Mouse (Mus musculus): ENCODE results near the gene Gabarapl1. TPM values are rescaled to one million over a fixed set of nuclear protein-coding genes. Genes with fewer than 3 reads are reported as not detected.

Gene Gabarapl1
- polyA plus RNA-seq, 1 experiment from 2014 or later, result 16.3 TPM

DNA sequence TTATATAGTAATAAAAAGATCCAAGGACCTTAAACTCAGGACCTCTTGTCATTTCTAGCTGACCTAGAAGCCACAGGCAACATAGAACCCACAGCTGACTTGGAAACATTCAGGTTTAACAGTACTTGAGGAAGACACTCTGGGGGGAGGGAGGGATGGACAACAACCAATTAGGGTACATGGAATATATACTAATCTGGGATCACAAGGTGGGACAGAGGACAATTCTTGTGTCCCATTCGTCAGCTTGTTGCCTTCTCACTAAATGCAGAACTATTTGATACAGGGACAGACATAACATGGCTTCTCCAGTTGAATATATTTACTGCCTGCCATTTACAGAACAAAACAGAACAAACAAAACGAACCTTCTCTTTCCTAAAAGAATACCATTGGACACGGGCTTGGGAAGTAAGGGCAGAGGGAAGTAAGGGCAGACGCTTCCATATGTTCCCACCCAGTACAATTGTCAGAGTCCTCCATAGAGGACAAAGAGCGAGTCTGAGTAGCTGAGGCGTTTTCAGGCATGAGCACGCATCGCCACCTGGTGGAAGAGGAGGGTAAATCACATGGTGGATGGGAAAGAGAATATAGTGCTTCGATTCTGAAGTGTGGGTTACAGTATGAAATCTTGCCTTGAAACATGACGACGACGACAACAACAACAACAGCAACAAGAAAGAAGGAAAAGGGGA lies 26.1 kb downstream of the Gabarapl1 start:
- ATAC-seq (ENCODE audit: insufficient number of reproducible peaks, insufficient read depth, low FRiP score, low read depth), result no peak
- no peak overlapping the region for H3K27ac ChIP-seq (replicated peaks in 1 of 2; ENCODE audit: control insufficient read depth in 1 of 2, insufficient read depth in 1 of 2, low read depth in 2 of 2, low read length in 2 of 2)
- H3K36me3 ChIP-seq (ENCODE audit: control insufficient read depth, insufficient read depth, low read length), result no peaks in the 10 kb centered on the region
- no peak overlapping the region for H3K9ac ChIP-seq (ENCODE audit: low read length)
- H3K9me3 ChIP-seq (ENCODE audit: control insufficient read depth, low read length), result no peaks in the 10 kb centered on the region
- H3K4me1 ChIP-seq (ENCODE audit: control insufficient read depth in 2 of 2, insufficient read depth in 2 of 2, low read length in 2 of 2), result peaks cover 4 to 7% of the 10 kb centered on the region in 2 experiments; a peak in 2 of 4 replicates
- no peak overlapping the region for H3K4me2 ChIP-seq (ENCODE audit: low read length)
- WGBS, result 19% methylated on average over 12 of the region's 12 CpGs
- no peak overlapping the region for H3K4me3 ChIP-seq (ENCODE audit: control insufficient read depth in 1 of 2, insufficient read depth in 1 of 2, low read depth in 1 of 2, low read length in 2 of 2)
- no peaks in the 10 kb centered on the region for H3K27me3 ChIP-seq (ENCODE audit: control insufficient read depth, insufficient read depth, low read length)

DNA sequence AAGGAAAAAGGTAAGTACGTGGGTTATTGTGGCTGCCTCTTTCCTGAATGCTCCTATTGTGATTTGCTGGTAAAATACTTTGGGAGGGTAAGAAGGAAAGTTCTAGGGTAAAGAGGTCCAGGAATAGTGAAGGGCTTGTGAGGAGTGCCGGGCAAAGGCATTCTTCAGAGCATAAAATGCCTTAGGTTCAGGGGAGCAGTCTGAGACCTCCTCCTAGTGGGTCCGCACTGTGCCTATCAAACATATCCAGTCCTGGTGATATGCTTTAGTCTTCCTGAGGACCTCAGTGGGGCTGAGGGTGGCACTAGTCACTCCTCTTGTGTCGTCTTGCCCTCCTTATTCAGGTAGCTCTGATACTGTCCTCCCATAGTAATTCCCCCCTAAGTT lies 26.7 kb downstream of the Gabarapl1 start:
- no peaks in the 10 kb centered on the region for H3K36me3 ChIP-seq (ENCODE audit: control insufficient read depth, insufficient read depth, low read length)
- H3K4me3 ChIP-seq (ENCODE audit: control insufficient read depth in 1 of 2, insufficient read depth in 1 of 2, low read depth in 1 of 2, low read length in 2 of 2), result no peak overlapping the region
- no peak overlapping the region for H3K4me2 ChIP-seq (ENCODE audit: low read length)
- WGBS, result 41% methylated on average over 4 of the region's 4 CpGs
- ATAC-seq (ENCODE audit: insufficient number of reproducible peaks, insufficient read depth, low FRiP score, low read depth), result no peak
- no peaks in the 10 kb centered on the region for H3K27me3 ChIP-seq (ENCODE audit: control insufficient read depth, insufficient read depth, low read length)
- H3K4me1 ChIP-seq (ENCODE audit: control insufficient read depth in 2 of 2, insufficient read depth in 2 of 2, low read length in 2 of 2), result peaks cover 4 to 7% of the 10 kb centered on the region in 2 experiments; a peak in 2 of 4 replicates
- H3K9ac ChIP-seq (ENCODE audit: low read length), result no peak overlapping the region
- no peak overlapping the region for H3K27ac ChIP-seq (replicated peaks in 1 of 2; ENCODE audit: control insufficient read depth in 1 of 2, insufficient read depth in 1 of 2, low read depth in 2 of 2, low read length in 2 of 2)
- H3K9me3 ChIP-seq (ENCODE audit: control insufficient read depth, low read length), result no peaks in the 10 kb centered on the region

DNA sequence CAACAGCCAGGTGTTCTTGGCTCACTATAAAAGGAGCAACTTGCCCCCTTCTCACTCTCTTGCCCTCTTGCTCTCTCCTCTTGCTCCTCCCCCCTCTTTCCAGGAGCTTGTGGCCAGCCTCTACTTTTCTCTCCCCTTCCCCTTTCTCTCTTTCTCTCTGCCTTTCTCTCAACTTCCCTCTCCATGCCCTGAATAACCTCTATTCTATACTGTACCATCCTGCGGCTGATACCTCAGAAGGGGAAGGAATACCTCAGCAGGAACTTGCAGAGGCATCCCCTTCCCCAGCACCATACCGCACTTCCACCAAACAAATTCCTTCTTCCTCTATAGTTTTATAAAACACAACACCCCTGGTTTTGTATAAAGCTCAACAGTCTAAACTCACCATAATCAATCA lies 32.3 kb downstream of the Gabarapl1 start:
- WGBS, result 76% methylated on average over 2 of the region's 2 CpGs

DNA sequence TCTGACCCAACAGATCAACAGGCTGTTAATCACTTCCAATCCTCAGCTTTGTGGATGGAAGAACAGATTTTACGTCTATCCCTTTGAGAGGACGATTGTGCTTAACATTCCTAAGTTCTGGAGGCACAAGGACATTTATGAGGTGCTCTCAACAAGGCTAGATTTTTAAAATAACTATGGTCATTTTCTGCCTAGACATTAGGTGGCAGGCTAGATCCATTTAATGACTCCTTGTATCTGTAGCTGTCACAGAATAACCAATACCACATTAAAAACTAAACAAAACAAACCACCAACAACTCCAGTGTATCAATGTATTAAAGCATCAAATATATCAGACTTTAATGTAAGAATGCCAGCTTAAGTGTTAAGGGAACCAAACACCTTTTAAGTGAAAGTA lies 42.4 kb downstream of the Gabarapl1 start:
- Histone ChIP-seq H3K27me3 (ENCODE audit: control insufficient read depth, insufficient read depth, low read length) (no peaks in the 10 kb centered on the region), H3K27ac (replicated peaks in 1 of 2; ENCODE audit: control insufficient read depth in 1 of 2, insufficient read depth in 1 of 2, low read depth in 2 of 2, low read length in 2 of 2) (no peak overlapping the region), H3K4me1 (ENCODE audit: control insufficient read depth in 2 of 2, insufficient read depth in 2 of 2, low read length in 2 of 2) (no peaks in the 10 kb centered on the region), H3K4me2 (ENCODE audit: low read length) (no peak overlapping the region), H3K9me3 (ENCODE audit: control insufficient read depth, low read length) (no peaks in the 10 kb centered on the region), H3K36me3 (ENCODE audit: control insufficient read depth, insufficient read depth, low read length) (no peaks in the 10 kb centered on the region), H3K4me3 (ENCODE audit: control insufficient read depth in 1 of 2, insufficient read depth in 1 of 2, low read depth in 1 of 2, low read length in 2 of 2) (no peak overlapping the region), H3K9ac (ENCODE audit: low read length) (no peak overlapping the region)
- 11% methylated on average over 2 of the region's 2 CpGs for WGBS
- ATAC-seq (ENCODE audit: insufficient number of reproducible peaks, insufficient read depth, low FRiP score, low read depth), result no peak

More for the DNA sequence above, 32.3 kb downstream of the Gabarapl1 start:
- Histone ChIP-seq H3K4me3 (ENCODE audit: control insufficient read depth in 1 of 2, insufficient read depth in 1 of 2, low read depth in 1 of 2, low read length in 2 of 2) (no peak overlapping the region), H3K4me1 (ENCODE audit: control insufficient read depth in 2 of 2, insufficient read depth in 2 of 2, low read length in 2 of 2) (no peaks in the 10 kb centered on the region), H3K27me3 (ENCODE audit: control insufficient read depth, insufficient read depth, low read length) (no peaks in the 10 kb centered on the region), H3K36me3 (ENCODE audit: control insufficient read depth, insufficient read depth, low read length) (no peaks in the 10 kb centered on the region), H3K9ac (ENCODE audit: low read length) (no peak overlapping the region), H3K4me2 (ENCODE audit: low read length) (no peak overlapping the region), H3K27ac (replicated peaks in 1 of 2; ENCODE audit: control insufficient read depth in 1 of 2, insufficient read depth in 1 of 2, low read depth in 2 of 2, low read length in 2 of 2) (no peak overlapping the region), H3K9me3 (ENCODE audit: control insufficient read depth, low read length) (no peaks in the 10 kb centered on the region)
- ATAC-seq (ENCODE audit: insufficient number of reproducible peaks, insufficient read depth, low FRiP score, low read depth), result no peak

DNA sequence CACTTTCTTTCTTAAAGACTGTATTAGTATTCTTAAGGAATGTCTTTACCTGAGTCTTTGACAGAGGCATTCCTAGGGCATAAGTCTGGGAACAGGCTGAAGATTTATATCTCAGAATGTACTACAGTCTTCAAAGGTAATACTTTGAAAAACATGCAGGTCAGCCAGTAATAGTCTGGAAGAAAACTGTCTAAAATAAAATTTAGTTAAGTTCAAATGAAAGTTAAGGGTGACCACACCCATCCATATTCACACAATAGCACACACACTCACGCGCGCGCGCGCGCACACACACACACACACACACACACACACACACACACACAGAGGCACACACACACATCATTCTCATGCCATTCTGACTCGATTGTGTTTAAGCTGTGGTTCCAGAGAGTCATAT lies 44.6 kb downstream of the Gabarapl1 start, which contains the start of gene Klre1:
TSS of gene Klre1 (plus strand) at position 301 of the 400 bp plus-strand sequence.
- H3K4me3 ChIP-seq (ENCODE audit: control insufficient read depth in 1 of 2, insufficient read depth in 1 of 2, low read depth in 1 of 2, low read length in 2 of 2), result no peak within 1 kb of the TSS
- H3K27ac ChIP-seq (replicated peaks in 1 of 2; ENCODE audit: control insufficient read depth in 1 of 2, insufficient read depth in 1 of 2, low read depth in 2 of 2, low read length in 2 of 2), result no peak within 1 kb of the TSS
- 93% methylated on average over 8 of the region's 8 CpGs for WGBS
- H3K9me3 ChIP-seq (ENCODE audit: control insufficient read depth, low read length), result no peaks in the 10 kb centered on the region
- no peak within 1 kb of the TSS for H3K4me2 ChIP-seq (ENCODE audit: low read length)
- H3K36me3 ChIP-seq (ENCODE audit: control insufficient read depth, insufficient read depth, low read length), result no peaks in the 10 kb centered on the region
- no peak for ATAC-seq (ENCODE audit: insufficient number of reproducible peaks, insufficient read depth, low FRiP score, low read depth)
- no peaks in the 10 kb centered on the region for H3K4me1 ChIP-seq (ENCODE audit: control insufficient read depth in 2 of 2, insufficient read depth in 2 of 2, low read length in 2 of 2)
- no peaks in the 10 kb centered on the region for H3K27me3 ChIP-seq (ENCODE audit: control insufficient read depth, insufficient read depth, low read length)
- no peak within 1 kb of the TSS for H3K9ac ChIP-seq (ENCODE audit: low read length)

DNA sequence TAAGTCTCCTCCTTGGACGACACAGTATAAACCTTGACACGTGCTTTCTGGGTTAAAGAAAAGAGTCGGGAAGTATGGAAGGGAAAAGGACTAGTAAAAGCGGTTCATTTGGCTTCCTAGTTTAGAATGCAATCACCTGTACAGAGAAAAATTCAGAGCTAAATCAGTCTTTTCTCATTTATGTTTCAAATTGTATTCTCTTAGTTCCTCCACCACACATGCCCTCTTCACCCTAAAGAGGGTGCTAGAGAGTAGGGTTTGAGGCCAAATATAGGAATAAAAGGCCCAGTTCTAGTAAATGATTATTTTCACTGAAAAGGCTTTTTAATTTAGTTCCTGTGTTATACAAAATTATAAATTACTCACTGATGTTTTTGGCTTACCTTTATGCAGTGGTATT lies 48.3 kb downstream of the Gabarapl1 start:
- Histone ChIP-seq H3K9ac (ENCODE audit: low read length) (no peak overlapping the region), H3K27me3 (ENCODE audit: control insufficient read depth, insufficient read depth, low read length) (no peaks in the 10 kb centered on the region), H3K4me2 (ENCODE audit: low read length) (no peak overlapping the region), H3K27ac (replicated peaks in 1 of 2; ENCODE audit: control insufficient read depth in 1 of 2, insufficient read depth in 1 of 2, low read depth in 2 of 2, low read length in 2 of 2) (no peak overlapping the region), H3K9me3 (ENCODE audit: control insufficient read depth, low read length) (no peaks in the 10 kb centered on the region), H3K4me1 (ENCODE audit: control insufficient read depth in 2 of 2, insufficient read depth in 2 of 2, low read length in 2 of 2) (no peaks in the 10 kb centered on the region), H3K4me3 (ENCODE audit: control insufficient read depth in 1 of 2, insufficient read depth in 1 of 2, low read depth in 1 of 2, low read length in 2 of 2) (no peak overlapping the region), H3K36me3 (ENCODE audit: control insufficient read depth, insufficient read depth, low read length) (no peaks in the 10 kb centered on the region)
- no peak for ATAC-seq (ENCODE audit: insufficient number of reproducible peaks, insufficient read depth, low FRiP score, low read depth)
- 49% methylated on average over 4 of the region's 4 CpGs for WGBS

DNA sequence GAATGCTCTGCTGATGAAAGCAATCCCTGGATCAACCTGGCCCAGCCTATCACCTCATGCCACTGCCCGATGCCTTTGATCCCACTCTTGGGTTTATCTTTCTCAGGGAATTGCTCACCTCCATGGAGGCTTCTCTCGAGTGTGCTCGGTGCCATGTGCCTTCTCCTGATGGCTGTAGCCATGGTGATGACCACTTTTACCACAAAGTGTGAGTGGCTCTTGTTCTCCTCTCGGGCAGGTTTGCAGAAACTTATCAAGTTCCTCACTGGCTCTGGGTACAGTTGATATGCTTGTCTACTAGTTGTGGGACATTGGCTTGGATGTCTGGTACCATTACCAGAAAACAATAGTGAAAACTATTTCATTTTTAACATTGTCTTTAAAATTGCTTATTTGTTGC lies 48.9 kb downstream of the Gabarapl1 start:
- Histone ChIP-seq H3K27ac (replicated peaks in 1 of 2; ENCODE audit: control insufficient read depth in 1 of 2, insufficient read depth in 1 of 2, low read depth in 2 of 2, low read length in 2 of 2) (no peak overlapping the region), H3K4me1 (ENCODE audit: control insufficient read depth in 2 of 2, insufficient read depth in 2 of 2, low read length in 2 of 2) (no peaks in the 10 kb centered on the region), H3K9me3 (ENCODE audit: control insufficient read depth, low read length) (no peaks in the 10 kb centered on the region), H3K4me2 (ENCODE audit: low read length) (no peak overlapping the region), H3K4me3 (ENCODE audit: control insufficient read depth in 1 of 2, insufficient read depth in 1 of 2, low read depth in 1 of 2, low read length in 2 of 2) (no peak overlapping the region), H3K9ac (ENCODE audit: low read length) (no peak overlapping the region), H3K36me3 (ENCODE audit: control insufficient read depth, insufficient read depth, low read length) (no peaks in the 10 kb centered on the region), H3K27me3 (ENCODE audit: control insufficient read depth, insufficient read depth, low read length) (no peaks in the 10 kb centered on the region)
- WGBS, result 57% methylated on average over 4 of the region's 4 CpGs
- ATAC-seq (ENCODE audit: insufficient number of reproducible peaks, insufficient read depth, low FRiP score, low read depth), result no peak

DNA sequence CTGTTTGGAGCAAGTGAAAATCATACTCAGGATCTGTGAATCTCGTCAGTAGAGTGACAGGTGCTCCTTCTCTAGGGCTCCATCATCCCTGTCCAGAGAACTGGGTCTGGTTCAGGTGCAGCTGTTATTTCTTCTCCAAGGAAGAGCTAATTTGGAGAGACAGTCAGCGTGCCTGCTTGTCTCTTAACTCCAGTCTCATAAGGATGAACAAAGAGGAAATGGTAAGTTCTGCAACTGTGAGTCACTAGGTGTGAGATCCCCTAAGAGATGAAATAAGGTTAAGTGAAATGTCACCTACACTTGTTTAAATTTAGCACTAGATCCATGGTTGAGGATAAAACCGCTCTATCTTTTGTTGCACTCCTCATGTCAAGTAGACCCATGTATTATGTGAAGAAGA lies 50.1 kb downstream of the Gabarapl1 start:
- Histone ChIP-seq H3K36me3 (ENCODE audit: control insufficient read depth, insufficient read depth, low read length) (no peaks in the 10 kb centered on the region), H3K27ac (replicated peaks in 1 of 2; ENCODE audit: control insufficient read depth in 1 of 2, insufficient read depth in 1 of 2, low read depth in 2 of 2, low read length in 2 of 2) (no peak overlapping the region), H3K4me3 (ENCODE audit: control insufficient read depth in 1 of 2, insufficient read depth in 1 of 2, low read depth in 1 of 2, low read length in 2 of 2) (no peak overlapping the region), H3K4me1 (ENCODE audit: control insufficient read depth in 2 of 2, insufficient read depth in 2 of 2, low read length in 2 of 2) (no peaks in the 10 kb centered on the region), H3K9ac (ENCODE audit: low read length) (no peak overlapping the region), H3K27me3 (ENCODE audit: control insufficient read depth, insufficient read depth, low read length) (no peaks in the 10 kb centered on the region), H3K4me2 (ENCODE audit: low read length) (no peak overlapping the region), H3K9me3 (ENCODE audit: control insufficient read depth, low read length) (no peaks in the 10 kb centered on the region)
- 63% methylated on average over 3 of the region's 3 CpGs for WGBS
- no peak for ATAC-seq (ENCODE audit: insufficient number of reproducible peaks, insufficient read depth, low FRiP score, low read depth)
